Mouse (Mus musculus) cerebral cortex, adult 2 months (tissue): ENCODE results near the gene Cnnm2.

Experiments
- WGBS: fragments of 180-500 bp; shearing (Covaris S2); methylation state at CpG from one replicate; pipeline ENCODE4 v1.1.7; 2018; 5-methylcytosine and 5-hydroxymethylcytosine counted together

Cnnm2 gene

GRCm38 (mm10) chr19:46846459-46846858, 85.1 kb downstream of the Cnnm2 start:
- WGBS = 70% methylated on average over 5 of the region's 5 CpGs

- 59% methylated on average over 14 of the region's 14 CpGs for WGBS
Measured at GRCm38 (mm10) chr19:46848381-46849268, 87.2 kb downstream of the Cnnm2 start.

DNA sequence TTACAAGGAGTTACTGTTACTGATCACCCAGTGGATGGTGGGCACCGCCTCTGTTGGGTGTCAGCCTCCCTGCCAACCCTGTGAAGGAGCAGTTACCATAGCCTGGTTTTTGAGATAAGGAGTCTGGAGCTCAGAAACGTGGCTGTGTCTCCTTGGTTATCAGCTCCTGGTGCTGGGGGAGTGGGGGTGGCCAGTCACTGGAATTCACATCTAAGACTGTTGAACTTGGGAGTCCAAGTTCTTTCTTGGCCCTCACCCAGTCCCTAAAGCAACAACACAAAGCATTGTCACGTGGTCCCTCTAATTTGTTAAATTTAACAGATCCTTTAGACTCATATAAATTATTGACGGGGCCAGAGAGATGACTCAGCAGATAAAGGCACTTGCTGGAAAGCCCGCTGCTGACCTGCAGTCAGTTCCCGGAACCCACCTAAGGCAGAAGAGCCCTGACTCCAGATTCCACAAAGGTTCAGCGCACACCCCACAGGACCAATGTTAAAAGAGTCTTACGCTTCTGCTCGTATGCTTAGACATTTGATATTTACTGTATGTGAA, 88.1 kb downstream of the Cnnm2 start:
- WGBS = 73% methylated on average over 9 of the region's 9 CpGs

DNA sequence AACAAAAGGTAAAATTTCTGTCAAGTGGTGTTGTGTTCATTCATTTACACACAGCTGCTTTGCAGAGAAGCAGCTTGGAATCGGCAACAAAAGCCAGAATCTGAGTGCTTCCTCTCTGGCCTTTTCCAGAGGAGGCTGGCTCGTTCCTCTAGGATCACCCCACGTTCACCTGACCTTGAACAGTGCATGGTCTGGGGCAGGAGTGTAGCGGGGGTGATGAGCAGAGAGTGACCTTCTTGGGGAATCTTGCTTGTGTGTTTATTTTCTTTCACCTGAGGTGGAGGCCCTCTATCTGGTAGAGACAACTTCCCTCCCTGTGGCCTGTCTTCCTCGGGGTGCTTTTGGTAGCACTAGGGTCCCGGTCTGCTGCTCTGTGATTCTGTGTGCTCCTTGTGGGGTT, 94.8 kb downstream of the Cnnm2 start:
- 69% methylated on average over 6 of the region's 6 CpGs for WGBS

DNA sequence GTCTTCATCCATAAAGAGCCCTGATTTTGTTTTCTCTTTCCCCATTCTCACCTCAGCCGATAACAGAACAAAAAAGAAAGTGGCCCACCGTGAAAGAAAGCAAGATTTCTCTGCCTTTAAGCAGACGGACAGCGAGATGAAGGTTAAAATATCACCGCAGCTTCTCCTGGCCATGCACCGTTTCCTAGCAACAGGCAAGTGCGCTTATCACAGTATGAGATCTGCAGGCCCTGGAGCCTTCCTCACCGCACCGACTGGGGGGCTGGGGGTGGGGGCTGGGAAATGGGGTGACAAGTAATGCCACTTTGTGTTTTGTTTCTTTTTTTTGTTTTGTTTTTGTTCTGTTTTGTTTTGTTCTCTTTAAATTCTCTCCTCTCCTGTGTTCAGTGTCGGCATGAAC, 95.4 kb downstream of the Cnnm2 start:
- WGBS = 53% methylated on average over 10 of the region's 10 CpGs

DNA sequence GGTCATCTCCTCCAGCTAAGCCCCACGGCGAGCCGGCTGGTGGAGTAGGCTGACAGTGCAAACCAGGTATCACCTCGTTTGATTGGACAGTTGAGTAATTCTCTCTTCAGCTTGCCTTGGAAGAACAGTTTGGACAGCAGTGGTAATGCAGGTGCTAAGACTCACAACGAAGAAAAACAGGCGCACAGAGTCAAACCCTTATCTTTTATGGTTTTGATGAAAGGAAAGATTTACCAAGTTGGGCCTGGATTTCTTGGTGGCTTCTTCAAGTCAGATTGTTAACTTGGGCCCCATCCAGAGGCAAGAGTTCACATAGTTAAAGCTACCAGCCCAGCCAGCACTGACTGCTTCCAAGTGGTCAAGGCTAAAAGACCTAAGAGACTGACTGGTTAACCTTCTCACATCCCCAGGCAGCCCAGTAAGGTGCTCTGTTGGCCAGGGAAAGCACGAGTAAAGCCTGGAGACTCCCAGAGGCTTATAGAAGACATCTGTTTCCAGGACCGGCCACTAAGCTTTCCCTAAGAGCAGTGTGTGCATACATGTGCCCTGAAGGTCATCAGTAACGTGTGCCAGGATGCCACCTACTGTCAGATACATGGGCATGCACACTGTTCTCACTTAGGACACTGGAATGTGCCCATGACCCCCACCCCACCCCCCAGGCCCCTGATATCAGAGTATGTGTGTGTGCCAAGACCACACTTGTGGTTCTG, 96.0 kb downstream of the Cnnm2 start:
- 66% methylated on average over 9 of the region's 9 CpGs for WGBS

DNA sequence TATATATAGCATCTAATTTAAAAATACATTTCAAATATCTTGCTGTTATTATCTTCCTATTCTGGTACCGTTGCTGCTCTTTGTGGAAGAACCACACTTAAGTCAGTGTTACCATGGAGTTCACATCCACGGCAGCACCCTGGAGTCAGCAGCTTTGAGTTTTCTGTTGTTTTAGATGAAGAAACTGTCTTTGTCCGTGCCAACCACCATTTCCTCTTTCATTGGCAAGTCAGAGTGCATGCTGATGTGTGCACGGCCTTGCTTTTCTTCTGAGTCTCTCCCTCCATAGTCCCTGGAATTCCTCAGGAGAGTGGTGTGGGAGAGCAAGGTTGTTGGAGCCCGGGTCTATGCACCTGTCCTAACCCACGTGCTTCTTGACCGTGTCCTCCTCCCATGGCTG, 96.8 kb downstream of the Cnnm2 start:
- WGBS = 68% methylated on average over 7 of the region's 7 CpGs

DNA sequence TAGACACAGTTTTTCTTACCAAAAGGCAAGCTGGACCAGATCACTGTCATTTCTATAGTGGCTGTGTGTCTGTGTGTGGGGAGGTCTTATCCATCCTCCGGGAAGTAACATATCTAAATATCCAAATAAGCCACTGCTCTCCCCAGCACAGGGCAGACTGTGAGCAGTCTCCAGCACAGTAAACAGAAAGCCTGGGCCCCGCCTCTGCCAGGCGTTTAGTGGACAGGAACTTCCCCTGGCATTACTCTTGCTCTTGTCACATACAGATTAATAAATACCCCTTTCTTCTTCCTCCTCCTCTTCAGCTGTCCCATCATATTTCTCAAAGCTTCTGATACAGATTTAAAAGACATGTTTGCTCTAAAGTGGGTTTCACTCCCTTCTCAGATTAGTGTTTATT, 101.2 kb downstream of the Cnnm2 start:
- WGBS = 75% methylated on average over 3 of the region's 3 CpGs

- WGBS = 80% methylated on average over 17 of the region's 17 CpGs
Measured at GRCm38 (mm10) chr19:46863236-46863927, 102.0 kb downstream of the Cnnm2 start.

DNA sequence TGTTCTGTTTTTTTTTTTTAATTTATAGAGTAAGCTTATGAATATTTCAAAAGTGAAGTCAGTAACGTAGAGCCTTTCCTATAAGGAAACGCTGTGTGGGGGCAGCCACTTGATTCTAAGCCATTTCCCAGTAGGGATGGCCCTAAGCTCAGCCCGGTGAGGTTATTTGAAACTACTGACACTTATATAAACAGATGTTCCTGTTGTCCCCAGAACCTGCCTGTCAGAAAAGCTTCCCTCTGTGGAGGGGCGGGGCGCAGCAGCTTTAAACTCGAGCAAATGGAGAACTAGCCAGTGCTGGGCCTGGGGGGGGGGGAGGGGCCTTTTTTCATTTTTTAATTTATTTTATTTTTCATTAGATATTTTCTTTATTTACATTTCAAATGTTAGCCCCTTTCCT, 102.7 kb downstream of the Cnnm2 start:
- 67% methylated on average over 6 of the region's 6 CpGs for WGBS

GRCm38 (mm10) chr19:46864731-46865331, 103.4 kb downstream of the Cnnm2 start:
- 76% methylated on average over 6 of the region's 6 CpGs for WGBS

DNA sequence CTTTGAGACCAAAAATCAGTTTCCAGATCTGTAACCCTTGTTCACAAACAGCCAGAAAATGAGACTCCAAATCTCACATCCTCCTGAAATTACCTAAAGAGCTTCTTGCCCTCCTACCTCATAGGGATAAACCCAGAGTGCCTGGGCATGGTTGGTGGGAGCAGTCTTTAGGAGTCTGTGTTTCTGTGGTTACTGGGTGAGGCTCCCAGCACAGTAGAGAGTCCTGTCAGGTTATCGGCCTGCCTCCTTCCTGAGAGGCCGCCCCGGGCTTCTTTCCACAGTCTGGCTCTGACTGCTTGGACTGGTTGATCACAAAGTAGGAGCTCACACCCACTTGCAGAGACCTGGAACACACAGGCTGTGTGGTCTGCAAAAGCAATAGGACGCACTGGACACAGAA, 104.0 kb downstream of the Cnnm2 start:
- WGBS = 84% methylated on average over 4 of the region's 4 CpGs

DNA sequence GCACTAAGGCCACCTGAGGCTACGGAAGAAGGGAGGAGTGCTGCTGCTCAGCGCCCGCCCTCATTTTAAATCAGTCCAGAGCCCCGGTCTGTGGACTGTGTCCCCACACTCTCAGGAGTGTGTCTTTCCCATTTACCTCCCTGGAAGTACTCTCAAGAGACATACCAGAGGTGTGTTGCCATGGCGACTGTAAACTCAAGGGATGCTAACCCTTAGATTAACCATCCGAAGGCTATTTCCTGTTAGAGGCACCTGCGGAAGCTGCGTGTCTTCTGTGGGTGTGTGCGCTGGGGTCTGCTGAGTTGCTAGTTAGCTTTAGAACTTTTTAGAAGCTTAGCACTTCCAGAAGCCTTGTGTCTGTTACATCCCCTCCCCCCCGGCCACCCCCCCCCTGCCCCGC, 107.7 kb downstream of the Cnnm2 start:
- WGBS = 57% methylated on average over 11 of the region's 11 CpGs

GRCm38 (mm10) chr19:46869526-46869925, 108.1 kb downstream of the Cnnm2 start:
- WGBS = 7% methylated on average over 6 of the region's 6 CpGs

DNA sequence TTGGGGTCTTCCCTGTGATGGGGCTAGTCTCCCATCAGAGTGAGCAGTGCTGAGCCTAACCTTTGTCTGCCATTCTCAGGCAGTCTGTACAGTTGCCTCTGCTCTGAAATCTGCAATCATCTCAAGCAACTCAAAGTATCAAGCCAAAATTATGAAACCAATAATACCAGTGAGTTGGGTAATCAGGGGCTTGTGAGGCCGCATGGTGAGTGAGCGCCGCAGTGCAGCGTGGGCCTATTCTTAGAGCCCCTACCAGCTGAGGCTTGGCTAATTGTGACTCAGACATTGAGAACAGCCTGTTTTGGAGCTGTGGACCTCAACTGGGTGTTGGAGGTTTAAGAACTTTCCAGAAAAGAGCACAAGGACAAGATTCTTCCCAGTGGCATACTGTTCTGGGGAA, 109.7 kb downstream of the Cnnm2 start:
- 61% methylated on average over 4 of the region's 4 CpGs for WGBS

DNA sequence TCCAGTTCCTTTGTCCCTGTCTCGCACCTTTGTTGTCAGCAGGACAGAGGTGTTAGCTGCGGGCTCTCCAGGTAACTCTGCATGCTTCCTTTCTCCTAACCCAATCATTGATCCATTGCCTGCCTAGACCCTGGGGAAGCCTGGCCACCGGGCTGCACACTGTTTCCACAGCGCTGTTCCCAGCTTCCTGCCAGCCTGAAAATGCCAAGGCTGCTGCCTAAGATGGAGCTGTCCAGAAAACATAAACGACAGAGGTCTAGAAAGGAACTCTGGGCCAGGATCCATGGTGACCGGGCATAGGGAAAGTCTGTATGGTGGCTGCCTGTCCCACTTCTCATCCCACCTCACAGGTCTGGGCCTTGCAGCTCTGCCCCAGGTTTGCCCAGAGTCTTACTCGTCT, 110.3 kb downstream of the Cnnm2 start:
- 73% methylated on average over 7 of the region's 7 CpGs for WGBS

GRCm38 (mm10) chr19:46873924-46874323, 112.5 kb downstream of the Cnnm2 start:
- 75% methylated on average over 3 of the region's 3 CpGs for WGBS

DNA sequence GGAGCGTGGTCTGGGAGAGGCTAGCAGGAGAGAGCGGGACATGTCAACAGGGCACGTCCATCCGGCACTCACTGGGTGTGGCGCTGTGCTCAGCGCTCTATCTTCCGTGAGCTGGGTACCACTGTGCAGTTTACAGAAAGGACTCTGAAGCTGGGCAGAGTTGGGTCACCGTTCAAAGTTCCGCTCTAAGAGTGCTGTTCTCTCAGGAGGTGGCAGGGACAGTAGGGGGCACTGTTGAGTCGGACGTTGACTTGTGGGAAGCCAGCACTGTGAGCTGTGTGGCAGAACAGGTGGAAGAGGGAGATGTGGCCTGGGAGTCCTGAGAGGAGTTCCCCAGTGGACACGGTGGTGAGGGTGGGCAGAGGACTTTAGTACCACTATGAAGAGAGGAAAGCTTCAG, 114.4 kb downstream of the Cnnm2 start:
- 33% methylated on average over 12 of the region's 12 CpGs for WGBS

GRCm38 (mm10) chr19:46877886-46878285, 116.5 kb downstream of the Cnnm2 start:
- 69% methylated on average over 13 of the region's 13 CpGs for WGBS

GRCm38 (mm10) chr19:46878346-46878745, 117.0 kb downstream of the Cnnm2 start:
- WGBS = 43% methylated on average over 13 of the region's 13 CpGs

DNA sequence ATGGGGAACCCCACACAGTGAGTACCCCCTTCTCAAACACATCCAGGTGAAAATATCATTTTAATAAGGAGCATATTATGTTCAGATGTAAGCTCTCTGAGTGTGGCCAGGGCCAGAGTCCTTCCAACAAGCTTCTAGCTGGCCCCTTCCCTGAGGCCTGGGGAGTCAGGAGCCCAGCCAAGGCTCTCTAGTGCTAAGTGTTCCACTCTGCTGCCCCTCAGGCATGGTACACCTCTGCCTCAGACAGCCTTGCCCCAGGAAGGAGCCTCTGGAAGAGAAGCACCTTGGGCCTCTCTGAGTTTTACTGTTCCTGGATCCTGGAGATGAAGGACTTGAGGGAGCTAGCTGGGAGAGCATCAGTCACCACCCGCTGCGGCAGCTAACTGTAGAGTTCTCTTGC, 118.5 kb downstream of the Cnnm2 start:
- 100% methylated on average over 2 of the region's 2 CpGs for WGBS

- 85% methylated on average over 4 of the region's 4 CpGs for WGBS
Measured at GRCm38 (mm10) chr19:46885365-46885764, 124.0 kb downstream of the Cnnm2 start.
